Mouse (Mus musculus) testis, adult 2 months (tissue): ENCODE measurements around the gene St6galnac3.

Source experiments
- CTCF ChIP-seq: fragments of 200-500 bp; IDR thresholded peaks from 2 replicates; pipeline ENCODE4 v1.5.1; 2012; ENCODE audit warnings: low read depth, mild to moderate bottlenecking, inconsistent platforms, low read length, moderate library complexity; ENCODE audit not compliant: control insufficient read depth, insufficient read depth, insufficient replicate concordance
- POLR2A ChIP-seq: fragments of 200-500 bp; IDR thresholded peaks from 2 replicates; pipeline ENCODE4 v1.6.1; 2012; ENCODE audit warnings: low read depth, mild to moderate bottlenecking, inconsistent platforms, low read length, moderate library complexity; ENCODE audit not compliant: control insufficient read depth

- no peak for TF ChIP-seq CTCF
- no peak for TF ChIP-seq POLR2A
Measured at GRCm38 (mm10) chr3:153691537-153691936, 33.4 kb downstream of the St6galnac3 start.
